Mouse (Mus musculus) forebrain, embryonic 16.5 days (tissue): ENCODE results near the gene Afap1. TPM values are rescaled to one million over a fixed set of nuclear protein-coding genes. Genes with fewer than 3 reads are reported as not detected.
A peak's percentile ranks its signal among the peaks of the same experiment; 100 is the strongest.

Experiments
- ATAC-seq: fragments of 200-750 bp; cut with Nextera tagmentation; 2 replicates; pipeline ENCODE4 v1.8.0; 2017; ENCODE audit warnings: mild to moderate bottlenecking, moderate library complexity
- H3K27ac ChIP-seq: fragments of 300-500 bp; sonication (generic); 2 replicates; pipeline ENCODE4 v1.5.1; 2014; ENCODE audit warnings: low read length, control low read depth
- H3K27me3 ChIP-seq: fragments of 300-500 bp; sonication (generic); replicated peaks from 2 replicates; pipeline ENCODE4 v1.6.1; 2014; ENCODE audit warnings: low read length; ENCODE audit not compliant: control insufficient read depth, insufficient read depth
- H3K36me3 ChIP-seq: fragments of 300-500 bp; sonication (generic); 2 replicates; pipeline ENCODE4 v1.6.1; 2014; ENCODE audit not compliant: control insufficient read depth, insufficient read depth
- H3K4me1 ChIP-seq: fragments of 300-500 bp; sonication (generic); replicated peaks from 2 replicates; pipeline ENCODE4 v1.6.1; 2014; ENCODE audit warnings: low read length; ENCODE audit not compliant: control insufficient read depth, insufficient read depth
- H3K4me2 ChIP-seq: fragments of 300-500 bp; sonication (generic); 2 replicates; pipeline ENCODE4 v1.6.1; 2014; ENCODE audit warnings: mild to moderate bottlenecking, low read length, control low read depth
- H3K4me3 ChIP-seq: fragments of 300-500 bp; sonication (generic); replicated peaks from 2 replicates; pipeline ENCODE4 v1.5.1; 2014; ENCODE audit warnings: mild to moderate bottlenecking, low read length, control low read depth
- H3K9ac ChIP-seq: fragments of 300-500 bp; sonication (generic); replicated peaks from 2 replicates; pipeline ENCODE4 v1.6.1; 2014; ENCODE audit warnings: low read depth, low read length, control low read depth
- H3K9me3 ChIP-seq: fragments of 300-500 bp; sonication (generic); 2 replicates; pipeline ENCODE4 v1.6.1; 2016; ENCODE audit warnings: low read length; ENCODE audit not compliant: control insufficient read depth
- WGBS: fragments of 180-500 bp; shearing (Covaris S2); extraction: QIAGEN DNeasy Blood & Tissue Kit; methylation state at CpG from one replicate; pipeline ENCODE4 v1.1.7; 2014; 5-methylcytosine and 5-hydroxymethylcytosine counted together
- polyA plus RNA-seq: library from polyadenylated mRNA; unstranded; fragments of >200 nt; fragmentation: Nextera tagmentation; extraction: Ambion mirVana; gene quantifications from 2 replicates; pipeline ENCODE4 v1.2.1, GENCODE M21; 2015

Gene Afap1
- polyA plus RNA-seq, 1 experiment from 2014 or later, result 64.7 TPM

DNA sequence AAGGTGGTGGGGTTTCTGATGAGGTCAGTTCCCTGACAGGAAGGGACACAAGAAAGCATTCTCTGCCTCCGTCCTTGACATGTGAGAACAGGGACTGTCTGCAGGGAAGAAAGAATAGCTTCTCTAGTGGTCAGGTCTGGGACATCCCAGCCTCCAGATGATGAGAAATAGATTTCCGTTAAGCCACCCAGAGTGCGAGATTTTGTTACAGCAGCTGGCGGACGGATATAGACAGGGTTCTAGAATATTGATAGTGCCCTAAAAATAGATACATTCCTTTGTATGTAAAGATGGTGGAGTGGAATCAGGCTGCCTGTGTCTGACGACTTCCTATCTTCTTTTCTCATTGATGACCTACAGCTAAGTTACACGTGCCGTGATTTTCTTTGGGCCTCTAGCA, 10.3 kb downstream of the Afap1 start:
- WGBS, result 81% methylated on average over 8 of the region's 8 CpGs
- peaks cover 40% of the 10 kb centered on the region for H3K4me1 ChIP-seq
- no peaks in the 10 kb centered on the region for H3K27me3 ChIP-seq
- no peak overlapping the region for H3K4me2 ChIP-seq
- no peak overlapping the region for H3K4me3 ChIP-seq
- no peak overlapping the region for H3K27ac ChIP-seq
- no peak overlapping the region for H3K9ac ChIP-seq
- H3K36me3 ChIP-seq, result no peaks in the 10 kb centered on the region
- ATAC-seq, result no peak
- H3K9me3 ChIP-seq, result no peaks in the 10 kb centered on the region

DNA sequence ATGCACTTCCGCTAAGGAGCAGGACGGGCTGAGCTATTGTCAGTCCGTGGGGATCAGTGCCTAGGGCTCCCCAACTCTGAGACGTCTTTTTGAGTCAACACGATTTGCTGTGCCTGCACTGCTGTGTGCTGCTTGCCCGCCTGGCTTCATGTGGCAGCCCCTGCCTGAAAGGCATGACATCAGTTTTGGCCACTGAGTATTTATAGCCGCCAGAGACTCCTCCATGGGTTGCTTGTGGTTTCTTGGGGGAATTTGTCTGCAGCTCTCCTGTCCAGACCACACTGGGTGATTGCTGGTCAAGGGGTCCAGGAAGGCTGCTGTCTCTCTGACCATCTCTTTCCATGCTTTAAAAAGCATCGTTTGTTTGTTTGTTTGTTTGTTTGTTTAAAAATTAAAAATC, 12.2 kb downstream of the Afap1 start:
- Histone ChIP-seq H3K4me2 (no peak overlapping the region), H3K36me3 (no peaks in the 10 kb centered on the region), H3K9me3 (no peaks in the 10 kb centered on the region), H3K4me1 (peaks cover 49% of the 10 kb centered on the region), H3K27ac (no peak overlapping the region), H3K4me3 (no peak overlapping the region), H3K9ac (no peak overlapping the region), H3K27me3 (no peaks in the 10 kb centered on the region)
- ATAC-seq, result no peak
- 42% methylated on average over 8 of the region's 8 CpGs for WGBS

DNA sequence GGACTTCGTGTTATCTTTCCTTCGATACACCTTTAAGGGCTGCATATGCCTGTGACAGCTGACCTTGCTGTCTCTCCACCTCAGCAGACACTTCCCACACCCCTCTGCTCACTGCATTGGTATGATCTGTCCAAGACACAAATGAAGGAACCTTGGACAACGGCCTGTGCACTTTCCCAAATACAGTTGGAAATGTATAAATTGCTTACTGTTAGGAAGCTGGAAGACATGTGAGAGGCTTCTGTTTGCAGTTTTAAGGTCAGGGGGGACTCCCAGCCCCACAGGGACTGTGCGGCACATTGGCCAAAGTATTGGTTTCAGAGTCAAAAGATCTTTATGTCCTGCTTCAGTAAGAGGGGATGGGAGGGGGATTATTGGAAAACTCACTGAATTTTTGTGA, 14.0 kb downstream of the Afap1 start:
- H3K27me3 ChIP-seq, result no peaks in the 10 kb centered on the region
- WGBS, result 90% methylated on average over 4 of the region's 4 CpGs
- H3K4me2 ChIP-seq, result no peak overlapping the region
- no peak overlapping the region for H3K4me3 ChIP-seq
- H3K9me3 ChIP-seq, result no peaks in the 10 kb centered on the region
- no peak overlapping the region for H3K27ac ChIP-seq
- no peak for ATAC-seq
- H3K4me1 ChIP-seq, result peaks cover 38% of the 10 kb centered on the region
- no peak overlapping the region for H3K9ac ChIP-seq
- no peaks in the 10 kb centered on the region for H3K36me3 ChIP-seq

DNA sequence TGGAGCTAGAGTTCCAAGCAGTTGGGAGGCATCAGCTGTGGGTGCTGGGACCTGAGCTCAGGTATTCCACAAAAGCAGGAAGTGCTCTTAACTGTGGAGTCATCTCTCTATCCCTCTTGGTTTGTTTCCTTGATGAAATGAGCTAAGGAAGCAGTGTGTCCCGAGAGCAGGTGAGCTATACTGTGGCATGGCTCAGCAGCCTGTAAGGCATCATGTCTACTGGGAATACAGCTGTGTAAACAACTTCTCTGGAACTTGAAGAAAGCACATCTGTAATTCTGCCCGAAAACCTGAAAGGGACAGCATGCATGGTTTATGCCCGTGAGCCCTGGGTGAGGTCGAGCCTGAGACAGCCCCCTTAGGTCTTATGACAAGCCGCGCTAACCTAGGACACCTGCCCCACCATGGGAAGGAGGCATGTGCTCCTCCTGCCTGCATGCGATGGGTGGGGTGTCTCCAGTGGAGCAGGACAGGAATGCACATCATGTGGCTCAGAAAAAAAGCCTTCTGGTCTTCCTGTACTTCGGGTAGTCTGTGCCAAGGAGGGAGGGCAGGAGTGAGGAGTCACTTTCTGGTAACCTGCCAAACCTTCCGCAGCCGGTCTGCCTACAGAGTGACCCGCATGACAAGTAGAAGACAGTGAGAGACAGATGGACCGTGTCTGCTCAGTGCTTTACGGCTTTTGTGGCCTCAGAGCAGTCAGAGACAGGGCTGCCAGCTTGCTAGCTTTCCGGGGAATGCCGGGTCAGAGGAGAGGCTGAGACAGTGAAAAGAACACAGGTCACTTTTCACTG, 14.7 kb downstream of the Afap1 start:
- H3K4me1 ChIP-seq, result peaks cover 38% of the 10 kb centered on the region
- H3K9ac ChIP-seq, result no peak overlapping the region
- no peak overlapping the region for H3K4me2 ChIP-seq
- no peak overlapping the region for H3K4me3 ChIP-seq
- WGBS, result 36% methylated on average over 15 of the region's 15 CpGs
- peak; percentile 85 for ATAC-seq
- no peaks in the 10 kb centered on the region for H3K27me3 ChIP-seq
- no peaks in the 10 kb centered on the region for H3K9me3 ChIP-seq
- no peaks in the 10 kb centered on the region for H3K36me3 ChIP-seq
- H3K27ac ChIP-seq, result peak overlapping the region; percentile 62

DNA sequence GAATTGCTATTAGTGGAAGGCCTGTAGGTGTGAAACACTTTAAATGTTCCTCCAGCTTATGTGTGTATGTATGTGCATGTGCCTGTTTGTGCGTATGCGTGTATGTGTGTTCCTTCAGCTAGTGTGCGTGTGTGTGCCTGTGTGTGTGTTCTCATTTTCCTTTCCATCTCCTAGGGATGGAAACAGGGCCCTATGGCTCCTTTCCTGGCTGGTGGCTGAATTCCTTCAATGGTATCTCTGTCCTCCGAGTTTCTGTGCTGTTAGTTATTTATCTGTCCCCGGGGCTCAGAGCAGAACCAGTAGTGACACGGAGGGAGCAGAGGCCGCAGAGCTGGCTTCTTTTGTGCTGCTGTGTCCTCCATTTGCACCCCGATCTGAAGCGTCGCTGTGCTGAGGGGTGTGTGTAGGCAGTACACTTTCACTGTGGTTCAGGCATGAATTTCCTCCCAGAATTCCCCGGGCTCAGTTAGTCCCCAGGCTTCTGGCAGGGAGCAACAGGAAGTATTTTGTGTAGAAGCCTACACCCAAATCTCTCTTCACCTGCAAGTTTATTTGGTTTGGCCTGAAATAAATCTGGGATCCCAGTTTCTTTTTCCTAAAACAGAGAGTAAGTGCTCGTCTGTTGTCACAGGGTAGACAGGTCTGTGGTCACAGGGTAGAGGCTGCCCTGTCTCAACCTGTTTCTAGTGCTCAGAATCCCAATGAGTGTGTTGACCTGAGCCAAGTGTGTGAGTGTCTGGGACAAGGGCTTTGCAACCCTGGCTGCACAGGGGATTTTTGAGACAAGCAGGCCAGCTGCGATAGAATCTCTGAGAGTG, 15.7 kb downstream of the Afap1 start:
- no peak overlapping the region for H3K9ac ChIP-seq
- H3K4me3 ChIP-seq, result no peak overlapping the region
- WGBS, result 72% methylated on average over 13 of the region's 13 CpGs
- peaks cover 38% of the 10 kb centered on the region for H3K4me1 ChIP-seq
- no peaks in the 10 kb centered on the region for H3K27me3 ChIP-seq
- H3K36me3 ChIP-seq, result no peaks in the 10 kb centered on the region
- H3K4me2 ChIP-seq, result no peak overlapping the region
- no peaks in the 10 kb centered on the region for H3K9me3 ChIP-seq
- ATAC-seq, result 0 out of 2 replicates have a peak, but pooled peaks have one; percentile 10
- peak overlapping the region; percentile 62 for H3K27ac ChIP-seq

DNA sequence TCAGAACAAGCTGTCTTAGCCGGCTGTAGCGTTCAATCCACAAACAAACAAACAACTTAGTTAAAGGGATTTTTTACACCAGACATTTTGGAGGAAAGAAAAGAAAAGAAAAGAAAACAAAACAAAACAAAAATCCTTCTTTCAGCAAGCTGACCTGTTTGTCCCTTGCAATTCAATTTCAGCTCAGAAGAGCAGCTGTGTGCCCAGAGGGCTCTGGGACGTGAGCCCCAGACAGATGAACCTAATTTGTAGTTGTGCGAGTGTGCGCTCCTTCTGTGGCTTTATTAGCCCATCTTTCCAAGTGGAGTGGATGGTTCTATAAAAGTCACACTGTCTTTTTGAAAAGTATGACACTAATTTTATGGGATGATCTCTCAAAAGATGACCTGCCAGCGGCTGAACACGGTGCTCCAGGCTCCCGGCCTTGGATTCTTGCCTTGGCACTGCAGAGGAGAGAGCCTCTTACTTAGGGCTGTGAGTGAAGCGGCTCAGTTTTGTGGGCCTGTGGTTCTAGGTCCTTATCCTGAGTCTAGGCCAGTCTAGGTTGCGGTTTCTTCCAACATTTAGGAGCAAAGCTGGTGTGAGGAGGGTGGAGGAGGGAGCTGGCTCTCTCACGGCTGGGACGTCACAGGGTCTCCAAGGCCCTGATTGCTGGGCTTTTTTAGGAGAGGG, 22.6 kb downstream of the Afap1 start:
- Histone ChIP-seq H3K4me1 (peaks cover 46% of the 10 kb centered on the region), H3K4me2 (no peak overlapping the region), H3K27ac (no peak overlapping the region), H3K9me3 (no peaks in the 10 kb centered on the region), H3K4me3 (no peak overlapping the region), H3K36me3 (no peaks in the 10 kb centered on the region), H3K9ac (no peak overlapping the region), H3K27me3 (no peaks in the 10 kb centered on the region)
- 66% methylated on average over 12 of the region's 12 CpGs for WGBS
- no peak for ATAC-seq

DNA sequence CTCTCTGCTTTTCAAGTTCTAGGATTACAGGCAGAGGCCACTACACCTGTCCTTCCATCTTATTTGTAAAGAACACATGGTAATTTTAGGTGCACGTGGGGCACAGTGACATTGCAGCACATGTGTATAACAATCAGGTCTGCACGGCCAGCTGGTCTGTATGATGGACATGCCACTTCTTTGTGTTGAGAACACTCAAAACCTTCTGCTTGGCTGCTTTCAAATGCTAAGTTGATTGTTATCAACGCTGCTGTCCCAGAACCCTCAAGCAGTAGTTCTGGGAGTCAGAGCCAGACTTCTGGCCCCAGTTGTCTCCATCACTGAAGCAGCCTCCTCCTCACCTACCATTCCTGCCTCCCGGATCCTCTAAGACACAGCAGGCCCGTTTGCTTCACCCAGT, 23.5 kb downstream of the Afap1 start:
- ATAC-seq, result no peak
- no peaks in the 10 kb centered on the region for H3K27me3 ChIP-seq
- H3K4me3 ChIP-seq, result no peak overlapping the region
- no peaks in the 10 kb centered on the region for H3K9me3 ChIP-seq
- H3K4me2 ChIP-seq, result no peak overlapping the region
- H3K4me1 ChIP-seq, result peaks cover 55% of the 10 kb centered on the region
- no peak overlapping the region for H3K27ac ChIP-seq
- H3K36me3 ChIP-seq, result no peaks in the 10 kb centered on the region
- no peak overlapping the region for H3K9ac ChIP-seq
- 47% methylated on average over 5 of the region's 5 CpGs for WGBS

DNA sequence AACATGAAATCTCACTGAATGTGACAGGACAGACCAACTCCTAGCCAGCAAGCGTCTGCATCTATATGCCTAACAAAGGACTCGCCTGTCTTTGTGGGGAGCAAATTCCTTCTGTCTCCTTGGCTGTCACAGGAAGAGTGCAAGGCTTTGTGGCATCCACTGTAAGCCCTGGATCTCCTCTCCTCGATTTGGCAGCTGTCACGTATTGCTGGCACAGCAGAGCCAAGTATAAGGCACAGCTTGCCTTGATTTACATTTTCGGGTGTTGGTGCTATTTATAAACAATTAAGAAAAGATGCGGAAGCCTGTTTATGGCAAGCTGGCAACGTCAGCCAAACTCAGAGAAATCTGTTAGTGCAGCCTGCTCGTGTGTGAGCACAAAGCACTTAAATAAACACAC, 25.3 kb downstream of the Afap1 start:
- peaks cover 67% of the 10 kb centered on the region for H3K4me1 ChIP-seq

DNA sequence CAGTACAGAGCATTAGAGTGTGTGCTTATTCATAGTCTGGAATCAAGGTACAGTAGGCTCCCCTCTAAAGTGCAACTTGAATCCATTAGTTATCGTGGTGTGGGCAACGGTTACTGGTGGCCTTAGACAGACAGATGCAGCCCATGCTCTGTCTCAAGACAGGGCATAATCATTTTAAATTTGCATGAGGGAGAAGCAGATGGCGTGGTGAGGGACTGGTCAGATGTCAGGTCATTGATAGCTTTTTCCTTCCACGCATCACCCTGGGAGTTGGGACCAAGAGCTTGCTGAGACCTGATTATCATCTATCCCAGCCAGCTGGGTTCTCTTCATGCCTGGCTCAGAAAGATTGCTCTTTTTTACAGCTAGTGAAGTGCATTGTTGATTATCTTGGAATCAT, 27.0 kb downstream of the Afap1 start:
- Histone ChIP-seq H3K36me3 (no peaks in the 10 kb centered on the region), H3K4me2 (no peak overlapping the region), H3K27ac (no peak overlapping the region), H3K9me3 (no peaks in the 10 kb centered on the region), H3K9ac (no peak overlapping the region), H3K4me3 (no peak overlapping the region), H3K4me1 (peaks cover 75% of the 10 kb centered on the region), H3K27me3 (no peaks in the 10 kb centered on the region)
- no peak for ATAC-seq
- WGBS, result 55% methylated on average over 4 of the region's 4 CpGs

More for the DNA sequence above, 25.3 kb downstream of the Afap1 start:
- Histone ChIP-seq H3K27me3 (no peaks in the 10 kb centered on the region), H3K4me3 (no peak overlapping the region), H3K36me3 (no peaks in the 10 kb centered on the region), H3K9me3 (no peaks in the 10 kb centered on the region), H3K4me2 (peak overlapping the region; percentile 19; the same call in 1 of the 2 replicates), H3K27ac (peak overlapping the region; percentile 89), H3K9ac (no peak overlapping the region; the same call in 1 of the 2 replicates)
- 4% methylated on average over 8 of the region's 8 CpGs for WGBS
- ATAC-seq, result peak; percentile 93
